Mouse (Mus musculus): Measurements from ENCODE around the gene Gng10. TPM values are rescaled to one million over a fixed set of nuclear protein-coding genes. Genes with fewer than 3 reads are reported as not detected.

The Gng10 gene
- polyA plus RNA-seq, 1 experiment from 2014 or later: 197 TPM

DNA sequence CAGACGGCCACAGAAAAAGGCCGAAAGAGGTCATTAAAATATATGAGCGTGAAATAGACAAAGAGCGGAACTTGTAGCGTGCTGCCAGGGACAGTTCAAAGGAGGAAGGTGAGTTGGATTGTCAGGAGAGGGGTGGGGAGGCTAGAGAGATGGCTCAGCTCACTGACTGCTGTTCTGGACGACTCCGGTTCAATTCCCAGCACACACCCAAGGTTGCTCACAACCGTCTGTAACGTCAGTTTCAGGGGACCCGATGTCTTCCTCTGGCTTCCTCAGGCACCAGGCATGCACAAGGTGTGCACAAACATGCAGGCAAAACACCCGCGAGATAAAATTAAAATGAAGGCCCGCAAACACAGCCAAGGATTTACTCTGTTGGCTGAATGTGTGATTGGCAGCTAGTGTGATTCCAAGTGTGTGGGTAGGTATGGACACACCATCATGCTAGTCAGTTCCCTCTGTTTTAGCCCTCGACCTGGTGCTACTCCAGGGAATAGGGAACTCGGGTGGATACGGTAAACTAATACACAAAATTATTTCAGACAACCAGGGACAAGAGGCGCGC is 980 bp downstream of the Gng10 start:
- no peaks in the 10 kb centered on the region for H3K9me3 ChIP-seq (replicated peaks; ENCODE audit: control insufficient read depth, low read length)
- peaks cover 3% of the 10 kb centered on the region; the same call in 1 of the 2 replicates for H3K36me3 ChIP-seq (replicated peaks; ENCODE audit: control insufficient read depth, insufficient read depth, low read depth, low read length)
- peak; percentile 19; the same call in 1 of the 2 replicates for ATAC-seq (replicated peaks; ENCODE audit: insufficient number of reproducible peaks, low FRiP score, low TSS enrichment, low read depth)
- H3K9ac ChIP-seq (replicated peaks; ENCODE audit: low read length): peak overlapping the region; percentile 90
- DNase-seq (ENCODE audit: low spot score): peak; percentile 7
- H3K27me3 ChIP-seq (ENCODE audit: control insufficient read depth, insufficient read depth, low read length): no peaks in the 10 kb centered on the region
- H3K4me3 ChIP-seq (ENCODE audit: low read depth, low read length): peak overlapping the region; percentile 79
- H3K27ac ChIP-seq (replicated peaks; ENCODE audit: low read depth, low read length): no peak overlapping the region
- H3K4me2 ChIP-seq (ENCODE audit: low read depth, low read length): peak overlapping the region; percentile 82
- 60% methylated on average over 18 of the region's 18 CpGs for WGBS
- no peaks in the 10 kb centered on the region for H3K4me1 ChIP-seq (ENCODE audit: control insufficient read depth, insufficient read depth, low read length)

- 0 out of 2 replicates have a peak, but pooled peaks have one; percentile 31 for ATAC-seq (replicated peaks; ENCODE audit: insufficient number of reproducible peaks, low FRiP score, low TSS enrichment, low read depth)
- H3K4me2 ChIP-seq (ENCODE audit: low read depth, low read length): no peak overlapping the region
- DNase-seq (ENCODE audit: low spot score): peak; percentile 86
- no peak overlapping the region for H3K9ac ChIP-seq (replicated peaks; ENCODE audit: low read length)
- WGBS: 48% methylated on average over 13 of the region's 13 CpGs
- H3K27me3 ChIP-seq (ENCODE audit: control insufficient read depth, insufficient read depth, low read length): no peaks in the 10 kb centered on the region
- no peak overlapping the region for H3K27ac ChIP-seq (replicated peaks; ENCODE audit: low read depth, low read length)
- peaks cover 3% of the 10 kb centered on the region; the same call in 1 of the 2 replicates for H3K36me3 ChIP-seq (replicated peaks; ENCODE audit: control insufficient read depth, insufficient read depth, low read depth, low read length)
- H3K4me1 ChIP-seq (ENCODE audit: control insufficient read depth, insufficient read depth, low read length): no peaks in the 10 kb centered on the region
- no peaks in the 10 kb centered on the region for H3K9me3 ChIP-seq (replicated peaks; ENCODE audit: control insufficient read depth, low read length)
- no peak overlapping the region for H3K4me3 ChIP-seq (ENCODE audit: low read depth, low read length)
These were observed 1.7 kb downstream of the Gng10 start for GRCm38 (mm10) chr4:59036490-59037127.

DNA sequence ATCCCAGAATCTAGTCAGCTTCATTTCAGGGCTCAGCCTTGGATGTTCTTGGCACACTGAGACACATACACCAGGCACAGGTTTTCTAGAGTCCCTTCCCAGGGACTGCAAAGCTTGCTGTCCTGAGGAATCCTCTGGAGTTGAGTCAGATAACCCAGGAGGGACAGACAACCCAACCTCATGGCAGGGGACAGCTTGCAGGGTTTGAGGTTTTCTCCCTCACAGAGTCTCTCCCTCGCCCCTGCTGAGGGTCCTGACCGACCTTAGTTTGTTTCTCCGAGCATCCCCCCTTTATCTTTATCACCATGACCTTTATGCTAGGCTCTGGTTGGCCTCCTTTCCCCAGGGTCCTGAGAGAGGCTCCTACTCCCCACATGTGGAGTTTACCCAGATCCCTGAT is 2.6 kb downstream of the Gng10 start:
- Histone ChIP-seq H3K4me1 (ENCODE audit: control insufficient read depth, insufficient read depth, low read length) (no peaks in the 10 kb centered on the region), H3K27ac (replicated peaks; ENCODE audit: low read depth, low read length) (no peak overlapping the region), H3K27me3 (ENCODE audit: control insufficient read depth, insufficient read depth, low read length) (no peaks in the 10 kb centered on the region), H3K9ac (replicated peaks; ENCODE audit: low read length) (no peak overlapping the region), H3K9me3 (replicated peaks; ENCODE audit: control insufficient read depth, low read length) (no peaks in the 10 kb centered on the region), H3K4me2 (ENCODE audit: low read depth, low read length) (no peak overlapping the region), H3K36me3 (replicated peaks; ENCODE audit: control insufficient read depth, insufficient read depth, low read depth, low read length) (peaks cover 3% of the 10 kb centered on the region; the same call in 1 of the 2 replicates), H3K4me3 (ENCODE audit: low read depth, low read length) (no peak overlapping the region)
- 80% methylated on average over 3 of the region's 3 CpGs for WGBS
- ATAC-seq (replicated peaks; ENCODE audit: insufficient number of reproducible peaks, low FRiP score, low TSS enrichment, low read depth) (no peak), DNase-seq (ENCODE audit: low spot score) (no peak)

DNA sequence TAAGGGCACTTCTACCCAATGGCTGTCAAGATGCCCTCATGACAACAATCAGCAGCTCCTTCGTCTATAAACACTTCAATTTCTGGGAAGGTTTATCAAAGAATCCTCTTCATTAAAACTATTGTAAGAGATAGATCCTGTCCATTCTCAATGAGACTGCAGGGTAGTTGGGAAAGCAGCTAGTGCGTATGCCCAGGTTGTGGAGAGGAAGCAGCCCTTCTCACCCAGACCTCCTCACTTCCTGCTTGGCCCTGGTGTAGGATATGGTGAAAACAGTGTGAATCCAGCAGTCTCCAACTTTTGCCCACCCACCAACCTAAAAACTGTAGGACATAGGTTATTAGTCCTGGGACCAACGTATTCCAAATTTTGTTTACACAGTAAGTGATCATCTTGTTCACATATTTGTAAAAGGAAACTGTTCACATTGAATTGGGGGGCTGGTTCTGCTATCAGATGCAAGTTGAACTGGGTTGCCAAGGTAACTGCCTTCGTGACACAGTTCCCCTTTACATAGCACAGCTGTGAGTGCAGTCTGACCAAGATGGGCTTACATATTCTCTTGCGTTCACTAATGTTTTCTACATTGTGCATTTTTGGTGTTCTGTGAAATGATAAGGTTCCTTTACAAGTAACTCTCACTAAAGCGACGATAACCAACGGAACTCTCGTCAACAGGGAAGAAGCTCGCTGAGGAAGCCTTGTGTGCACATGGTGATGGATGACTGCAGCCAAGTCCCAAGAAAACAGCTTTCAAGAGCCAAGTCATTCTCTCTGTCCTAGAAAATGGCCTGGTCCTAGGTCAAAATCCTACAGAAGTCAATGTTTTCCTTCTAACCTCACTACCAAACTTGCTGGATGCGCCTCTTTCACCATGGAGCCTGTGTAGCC is 5.8 kb downstream of the Gng10 start:
- Histone ChIP-seq H3K9ac (replicated peaks; ENCODE audit: low read length) (no peak overlapping the region), H3K27me3 (ENCODE audit: control insufficient read depth, insufficient read depth, low read length) (no peaks in the 10 kb centered on the region), H3K4me2 (ENCODE audit: low read depth, low read length) (no peak overlapping the region), H3K27ac (replicated peaks; ENCODE audit: low read depth, low read length) (no peak overlapping the region), H3K4me3 (ENCODE audit: low read depth, low read length) (no peak overlapping the region), H3K4me1 (ENCODE audit: control insufficient read depth, insufficient read depth, low read length) (no peaks in the 10 kb centered on the region), H3K36me3 (replicated peaks; ENCODE audit: control insufficient read depth, insufficient read depth, low read depth, low read length) (peaks cover 3% of the 10 kb centered on the region; the same call in 1 of the 2 replicates), H3K9me3 (replicated peaks; ENCODE audit: control insufficient read depth, low read length) (no peaks in the 10 kb centered on the region)
- no peak for DNase-seq (ENCODE audit: low spot score)
- 88% methylated on average over 11 of the region's 11 CpGs for WGBS
- ATAC-seq (replicated peaks; ENCODE audit: insufficient number of reproducible peaks, low FRiP score, low TSS enrichment, low read depth): no peak

- no peaks in the 10 kb centered on the region for H3K27me3 ChIP-seq (ENCODE audit: control insufficient read depth, insufficient read depth, low read length)
- DNase-seq (ENCODE audit: low spot score) (no peak), ATAC-seq (replicated peaks; ENCODE audit: insufficient number of reproducible peaks, low FRiP score, low TSS enrichment, low read depth) (no peak)
- H3K36me3 ChIP-seq (replicated peaks; ENCODE audit: control insufficient read depth, insufficient read depth, low read depth, low read length): peaks cover 3% of the 10 kb centered on the region; the same call in 1 of the 2 replicates
- H3K4me1 ChIP-seq (ENCODE audit: control insufficient read depth, insufficient read depth, low read length): no peaks in the 10 kb centered on the region
- no peaks in the 10 kb centered on the region for H3K9me3 ChIP-seq (replicated peaks; ENCODE audit: control insufficient read depth, low read length)
- H3K4me3 ChIP-seq (ENCODE audit: low read depth, low read length): no peak overlapping the region
- no peak overlapping the region for H3K27ac ChIP-seq (replicated peaks; ENCODE audit: low read depth, low read length)
- no peak overlapping the region for H3K9ac ChIP-seq (replicated peaks; ENCODE audit: low read length)
- H3K4me2 ChIP-seq (ENCODE audit: low read depth, low read length): no peak overlapping the region
- 97% methylated on average over 5 of the region's 5 CpGs for WGBS
These were observed 8.2 kb downstream of the Gng10 start for GRCm38 (mm10) chr4:59043074-59043473.

DNA sequence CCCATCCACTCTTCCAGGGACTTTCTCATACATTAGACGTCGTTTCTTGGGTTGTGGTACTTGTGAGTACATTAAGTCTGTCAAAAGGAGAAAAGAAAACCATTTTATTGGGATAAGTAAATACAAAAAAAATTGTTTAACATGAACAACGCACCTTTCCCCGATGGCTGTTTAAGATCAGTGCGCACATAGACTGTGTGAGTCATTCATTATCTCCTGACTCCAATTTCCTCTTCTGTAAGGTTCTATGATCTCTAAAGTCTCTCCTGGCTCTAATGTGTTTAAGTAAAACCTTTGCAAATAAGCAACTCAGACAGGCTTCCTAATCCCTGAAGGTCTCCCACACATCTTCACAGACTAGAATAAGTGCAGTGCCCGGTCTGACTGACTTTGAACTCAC is 9.0 kb downstream of the Gng10 start:
- 90% methylated on average over 6 of the region's 6 CpGs for WGBS
- no peak overlapping the region for H3K4me3 ChIP-seq (ENCODE audit: low read depth, low read length)
- no peaks in the 10 kb centered on the region for H3K4me1 ChIP-seq (ENCODE audit: control insufficient read depth, insufficient read depth, low read length)
- no peak for DNase-seq (ENCODE audit: low spot score)
- H3K36me3 ChIP-seq (replicated peaks; ENCODE audit: control insufficient read depth, insufficient read depth, low read depth, low read length): peaks cover 3% of the 10 kb centered on the region; the same call in 1 of the 2 replicates
- no peak overlapping the region for H3K4me2 ChIP-seq (ENCODE audit: low read depth, low read length)
- no peaks in the 10 kb centered on the region for H3K9me3 ChIP-seq (replicated peaks; ENCODE audit: control insufficient read depth, low read length)
- H3K27me3 ChIP-seq (ENCODE audit: control insufficient read depth, insufficient read depth, low read length): no peaks in the 10 kb centered on the region
- H3K9ac ChIP-seq (replicated peaks; ENCODE audit: low read length): no peak overlapping the region
- H3K27ac ChIP-seq (replicated peaks; ENCODE audit: low read depth, low read length): no peak overlapping the region
- ATAC-seq (replicated peaks; ENCODE audit: insufficient number of reproducible peaks, low FRiP score, low TSS enrichment, low read depth): no peak

DNA sequence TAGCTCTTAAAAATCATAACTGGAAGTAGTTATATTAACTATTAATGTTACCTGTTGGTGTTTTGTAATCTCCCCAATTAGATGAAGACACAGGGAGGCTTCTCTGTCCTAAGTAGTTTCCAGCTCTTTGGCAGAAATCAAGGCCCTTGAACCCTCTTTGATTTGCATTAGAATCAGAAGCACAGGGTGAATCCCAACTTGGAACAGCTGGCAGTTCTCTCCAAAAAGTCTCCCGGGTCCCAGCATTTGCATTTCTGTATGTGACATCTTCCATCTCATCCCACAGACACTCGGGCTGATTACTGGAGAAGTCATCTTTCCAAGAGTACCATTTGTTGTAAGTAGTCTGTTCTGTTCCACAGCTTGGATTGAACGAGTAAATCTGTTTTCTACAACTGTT is 12.3 kb downstream of the Gng10 start:
- no peaks in the 10 kb centered on the region for H3K9me3 ChIP-seq (replicated peaks; ENCODE audit: control insufficient read depth, low read length)
- no peak overlapping the region for H3K4me2 ChIP-seq (ENCODE audit: low read depth, low read length)
- no peaks in the 10 kb centered on the region for H3K36me3 ChIP-seq (replicated peaks; ENCODE audit: control insufficient read depth, insufficient read depth, low read depth, low read length)
- DNase-seq (ENCODE audit: low spot score) (no peak), ATAC-seq (replicated peaks; ENCODE audit: insufficient number of reproducible peaks, low FRiP score, low TSS enrichment, low read depth) (no peak)
- no peaks in the 10 kb centered on the region for H3K27me3 ChIP-seq (ENCODE audit: control insufficient read depth, insufficient read depth, low read length)
- no peak overlapping the region for H3K9ac ChIP-seq (replicated peaks; ENCODE audit: low read length)
- 34% methylated on average over 3 of the region's 3 CpGs for WGBS
- H3K4me3 ChIP-seq (ENCODE audit: low read depth, low read length): no peak overlapping the region
- H3K27ac ChIP-seq (replicated peaks; ENCODE audit: low read depth, low read length): no peak overlapping the region
- H3K4me1 ChIP-seq (ENCODE audit: control insufficient read depth, insufficient read depth, low read length): no peaks in the 10 kb centered on the region

GRCm38 (mm10) chr4:59051081-59051480 is 16.2 kb downstream of the Gng10 start:
- Histone ChIP-seq H3K36me3 (replicated peaks; ENCODE audit: control insufficient read depth, insufficient read depth, low read depth, low read length) (no peaks in the 10 kb centered on the region), H3K9ac (replicated peaks; ENCODE audit: low read length) (no peak overlapping the region), H3K4me2 (ENCODE audit: low read depth, low read length) (no peak overlapping the region), H3K4me1 (ENCODE audit: control insufficient read depth, insufficient read depth, low read length) (no peaks in the 10 kb centered on the region), H3K27me3 (ENCODE audit: control insufficient read depth, insufficient read depth, low read length) (no peaks in the 10 kb centered on the region), H3K4me3 (ENCODE audit: low read depth, low read length) (no peak overlapping the region), H3K27ac (replicated peaks; ENCODE audit: low read depth, low read length) (no peak overlapping the region), H3K9me3 (replicated peaks; ENCODE audit: control insufficient read depth, low read length) (no peaks in the 10 kb centered on the region)
- DNase-seq (ENCODE audit: low spot score) (no peak), ATAC-seq (replicated peaks; ENCODE audit: insufficient number of reproducible peaks, low FRiP score, low TSS enrichment, low read depth) (no peak)
- 83% methylated on average over 1 of the region's 1 CpGs for WGBS

Measured in embryonic facial prominence, embryonic 11.5 days (tissue).